Mouse (Mus musculus) cortical plate, adult 2 months (tissue): ENCODE results near the gene Samd14.

Experiments
- CTCF ChIP-seq: fragments of 200-500 bp; IDR thresholded peaks from 2 replicates; pipeline ENCODE4 v1.5.1; 2011; ENCODE audit warnings: mild to moderate bottlenecking, control low read depth, low read length; ENCODE audit not compliant: insufficient read depth; ENCODE audit errors: extremely low read depth
- POLR2A ChIP-seq: fragments of 200-500 bp; IDR thresholded peaks from 2 replicates; pipeline ENCODE4 v1.6.1; 2011; ENCODE audit warnings: mild to moderate bottlenecking, low read length, control low read depth; ENCODE audit not compliant: insufficient read depth; ENCODE audit errors: extremely low read depth

GRCm38 (mm10) chr11:95046980-95047680 lies 37.5 kb downstream of the Samd14 start:
- TF ChIP-seq CTCF: peak; percentile 87
- TF ChIP-seq POLR2A: no peak
